Mouse (Mus musculus) mouse embryonic stem cell (cell line): Measurements from ENCODE around the gene C530025M09Rik.

Source experiments
- in situ Hi-C, 2 experiments: fragments of 300-500 bp; cut with MboI; formaldehyde crosslinking; loops; 1 replicate in 1 of 2; 3 replicates in 1 of 2; pipeline ENCODE4 v1.14.3; 2019 to 2020; ENCODE audit warnings: low sequenced_read_pairs in 2 of 2, low pct_unique_long_range_greater_than_20kb in 1 of 2, mixed read lengths in 1 of 2; ENCODE audit not compliant: unreplicated experiment in 1 of 2

Gene C530025M09Rik

GRCm38 (mm10) chr2:149830536-149831458, at the start of gene C530025M09Rik:
TSS of gene C530025M09Rik (minus strand) at chr2:149831213.
- in situ Hi-C loops = no loop called here

GRCm38 (mm10) chr2:149877954-149878353, 46.9 kb upstream of the C530025M09Rik start:
- in situ Hi-C loops = no loop called here

DNA sequence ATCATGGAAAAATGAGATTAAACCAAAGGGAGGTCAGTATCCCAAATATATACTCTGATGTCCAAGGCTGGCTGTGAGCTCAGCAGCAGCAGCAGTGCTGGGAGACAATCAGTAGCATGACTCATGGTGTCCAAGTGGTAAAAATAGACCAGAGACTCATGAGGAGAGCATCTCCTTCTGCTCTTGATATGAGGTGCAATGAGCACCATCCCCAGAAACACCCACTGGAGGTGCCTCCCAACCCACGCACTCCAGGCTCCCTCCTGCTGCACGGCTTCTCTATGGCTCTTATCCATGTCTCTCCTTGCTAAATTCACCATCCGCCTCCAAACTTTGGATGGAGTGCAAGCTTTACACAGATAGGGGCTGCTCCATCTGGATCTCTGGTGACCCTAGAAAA, 42.3 kb upstream of the C530025M09Rik start:
- in situ Hi-C loops = no loop called here

- in situ Hi-C loops = no loop called here
These were observed 41.5 kb upstream of the C530025M09Rik start for GRCm38 (mm10) chr2:149872496-149872895.

- in situ Hi-C loops = no loop called here
These were observed 39.5 kb upstream of the C530025M09Rik start for GRCm38 (mm10) chr2:149870496-149870895.

- in situ Hi-C loops = no loop called here
These were observed 35.0 kb upstream of the C530025M09Rik start for GRCm38 (mm10) chr2:149865914-149866435.

- in situ Hi-C loops = no loop called here
These were observed 30.0 kb upstream of the C530025M09Rik start for GRCm38 (mm10) chr2:149861002-149861401.

DNA sequence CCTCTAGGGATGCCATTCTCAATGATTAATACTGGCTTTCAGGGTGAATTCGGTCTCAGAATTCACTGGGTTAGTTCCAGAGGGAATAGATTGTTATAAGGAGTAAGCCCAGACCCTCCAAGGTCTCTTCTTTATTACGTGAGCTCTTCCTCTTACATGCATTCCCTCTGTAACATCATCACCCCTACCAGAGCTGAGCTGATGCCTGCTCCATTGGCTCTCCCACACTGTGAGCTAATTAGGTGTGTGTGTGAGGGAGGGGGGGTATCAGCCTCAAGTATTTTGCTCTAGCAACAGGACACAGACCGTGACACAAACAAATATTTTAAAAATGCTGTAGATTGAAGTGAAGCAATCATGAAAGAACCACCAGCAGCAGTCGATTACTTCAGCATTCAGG, 17.8 kb upstream of the C530025M09Rik start:
- in situ Hi-C loops = no loop called here

DNA sequence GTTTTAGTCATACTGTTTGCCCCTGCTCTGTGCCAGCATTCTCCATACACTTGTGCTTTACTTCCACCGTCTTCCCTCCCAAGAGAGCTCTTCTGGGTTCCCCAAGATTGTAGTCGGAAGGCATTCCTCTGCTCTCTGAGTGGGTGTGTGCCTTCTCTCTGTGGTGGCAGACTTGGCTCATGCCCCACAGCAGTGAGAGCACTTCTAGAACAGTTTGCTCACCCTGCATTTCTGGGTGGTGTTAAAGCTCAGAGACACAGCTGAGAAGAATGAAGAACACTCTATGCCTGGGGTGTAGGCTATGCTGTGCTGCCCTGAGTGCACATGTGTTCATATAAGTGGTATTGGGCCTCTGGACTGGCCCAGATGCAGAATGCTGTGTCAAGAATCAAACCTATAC, 13.6 kb upstream of the C530025M09Rik start:
- in situ Hi-C loops = no loop called here

DNA sequence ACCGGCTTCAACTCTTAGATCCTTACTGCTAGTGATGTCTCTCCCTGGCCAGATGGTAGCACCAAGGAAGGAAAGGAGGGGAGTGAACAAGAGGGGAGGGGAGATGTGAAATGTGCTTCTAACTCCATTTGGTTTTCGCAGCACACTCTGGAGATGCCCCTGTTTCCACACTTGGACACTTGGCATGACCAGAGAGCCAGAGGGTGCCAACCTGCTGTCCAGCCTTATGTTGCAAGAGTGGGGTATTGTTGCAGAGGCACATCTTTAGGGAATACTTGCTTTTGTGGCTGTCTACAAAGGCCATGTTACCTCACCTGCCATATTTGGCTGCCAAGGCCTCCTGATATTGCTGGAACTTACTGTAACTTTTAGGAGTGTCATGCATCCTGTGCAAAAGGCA, 8.7 kb upstream of the C530025M09Rik start:
- in situ Hi-C loops = no loop called here

GRCm38 (mm10) chr2:149836471-149837135, 5.6 kb upstream of the C530025M09Rik start:
- in situ Hi-C loops = no loop called here

- in situ Hi-C loops = no loop called here
These were observed 4.1 kb upstream of the C530025M09Rik start for GRCm38 (mm10) chr2:149835091-149835490.

DNA sequence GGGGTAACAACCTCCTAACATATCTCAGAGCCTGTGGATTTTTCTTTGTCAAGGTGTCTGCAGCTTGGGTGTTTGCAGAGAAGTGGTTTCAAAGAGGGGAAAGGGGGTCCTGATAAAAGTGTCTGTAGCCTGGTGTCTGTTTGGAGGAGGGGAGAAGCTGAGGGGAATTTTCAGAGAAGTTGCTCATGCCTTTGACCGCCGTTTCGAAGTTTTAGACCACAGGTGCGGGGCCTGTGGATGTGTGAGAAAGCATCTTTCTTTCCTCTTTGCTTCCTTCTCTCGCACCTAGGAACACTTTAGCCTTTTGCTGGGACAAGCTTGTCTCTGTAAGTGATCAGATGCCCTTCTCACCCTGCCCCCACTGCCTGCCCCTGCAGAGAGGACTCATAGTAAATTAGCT, 1.3 kb upstream of the C530025M09Rik start:
- in situ Hi-C loops = no loop called here

DNA sequence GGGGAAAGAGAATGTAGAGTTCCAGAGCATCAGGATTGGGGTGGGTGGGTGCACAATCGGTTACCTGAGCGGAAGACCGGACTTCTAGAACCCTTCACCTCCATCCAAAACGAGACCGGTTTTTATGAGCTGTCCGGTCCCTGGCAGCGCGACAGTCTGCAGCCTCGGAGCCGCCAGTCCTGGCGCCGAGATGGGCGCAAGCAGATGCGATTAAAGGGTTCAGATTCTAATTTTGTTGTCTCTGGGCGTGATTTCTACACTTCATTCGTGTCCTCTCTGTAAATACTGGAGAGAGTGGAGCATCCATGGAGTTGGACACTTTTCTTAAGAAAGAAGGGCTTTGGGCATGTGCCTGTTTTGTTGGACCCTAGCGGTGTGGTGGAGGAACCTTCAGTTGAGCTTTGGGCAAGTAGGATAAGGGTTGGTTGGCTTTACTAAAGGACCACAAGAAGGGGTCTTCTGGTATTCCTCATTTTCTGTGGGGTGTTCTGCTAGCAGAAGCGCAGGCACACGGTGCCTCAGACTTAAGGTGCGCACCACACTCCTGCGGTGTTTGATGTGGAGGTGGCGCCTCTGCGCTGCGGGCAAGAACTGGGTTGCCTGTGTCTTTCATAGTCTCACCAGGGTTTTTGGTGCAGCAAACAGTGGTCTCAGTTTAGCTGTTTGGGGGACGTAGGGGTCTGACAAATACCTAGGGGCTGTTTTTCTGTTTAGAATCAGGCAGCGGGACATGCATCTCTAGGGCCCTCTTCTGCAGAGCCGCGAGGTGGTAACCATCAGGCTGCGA, 639 bp upstream of the C530025M09Rik start:
- in situ Hi-C loops = no loop called here

DNA sequence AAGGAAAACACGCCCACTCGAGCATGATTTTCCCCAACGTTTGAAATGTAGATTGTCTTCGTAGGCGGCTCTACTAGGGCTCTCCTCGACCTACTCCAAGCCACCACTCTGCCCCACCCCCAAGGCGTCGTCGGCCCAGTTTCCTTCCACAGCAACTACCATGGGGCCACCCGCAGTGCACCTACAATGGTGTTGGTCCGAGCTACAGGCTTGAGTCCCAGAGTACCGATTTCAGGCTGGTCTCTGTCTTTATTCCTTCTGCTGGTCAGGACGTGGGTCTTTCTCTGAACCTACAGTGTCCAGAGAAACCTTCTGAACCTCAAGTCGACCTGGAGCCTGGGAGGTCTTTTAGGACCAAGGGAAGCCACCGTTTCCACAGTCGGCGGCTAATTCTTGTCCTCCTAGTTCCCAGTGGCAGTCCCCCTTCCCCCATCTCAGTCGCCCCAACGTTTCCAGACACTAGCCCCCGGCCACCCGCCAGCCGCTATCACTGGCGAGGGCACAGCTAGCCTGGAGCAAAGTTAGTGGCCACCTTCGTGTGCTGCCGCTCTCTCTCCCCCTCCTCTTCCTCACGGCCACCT, 968 bp downstream of the C530025M09Rik start:
- in situ Hi-C loops = no loop called here

DNA sequence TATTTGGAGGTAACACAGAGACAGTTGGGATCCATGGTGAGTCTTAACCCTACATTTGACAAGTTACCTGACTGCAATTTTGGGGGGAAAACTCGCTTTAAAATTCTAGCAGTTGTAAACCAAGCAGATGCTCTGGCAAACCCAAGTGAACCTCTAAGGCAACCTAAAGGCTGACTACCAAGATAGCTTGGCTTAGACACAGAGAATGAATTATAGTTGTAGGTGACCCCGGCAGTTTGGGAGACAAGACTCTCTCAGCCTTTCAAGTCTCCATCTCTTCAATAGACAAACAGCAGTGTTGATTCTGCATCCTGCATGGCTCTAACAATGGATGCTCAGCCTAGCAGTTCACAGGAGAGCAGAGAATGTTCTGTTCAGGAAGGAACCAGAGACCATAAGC, 2.1 kb downstream of the C530025M09Rik start, which contains the start of gene Syndig1:
Gene Syndig1, plus strand, starts transcription at position 301 of the 400 bp plus-strand sequence.
- in situ Hi-C loops = no loop called here

GRCm38 (mm10) chr2:149820201-149820600, 10.8 kb downstream of the C530025M09Rik start:
- in situ Hi-C loops = no loop called here

GRCm38 (mm10) chr2:149819751-149820150, 11.3 kb downstream of the C530025M09Rik start:
- in situ Hi-C loops = no loop called here
